Mouse (Mus musculus) effector memory CD4-positive, alpha-beta T cell, adult 5 months (primary cell): Measurements from ENCODE around the gene Adgre1. TPM values are rescaled to one million over a fixed set of nuclear protein-coding genes. Genes with fewer than 3 reads are reported as not detected.

Source experiments
- polyA plus RNA-seq: library from polyadenylated mRNA; unstranded; fragments of 100-300 nt; shearing (Covaris generic); gene quantifications from one replicate; pipeline ENCODE4 v1.2.1, GENCODE M21; 2017

The Adgre1 gene
- 0.24 TPM for polyA plus RNA-seq

GRCm38 (mm10) chr17:57358441-57358840 is at the start of gene Adgre1:
TSS of gene Adgre1 (plus strand) at chr17:57358691.

Other genes starting within 250 kb of the Adgre1 start
- not detected for gene Cd70, start 208.9 kb upstream of the Adgre1 start, polyA plus RNA-seq
- 10.9 TPM for gene Tnfsf14, start 164.5 kb upstream of the Adgre1 start, polyA plus RNA-seq
- 0.07 TPM for gene C3, start 130.6 kb upstream of the Adgre1 start, polyA plus RNA-seq
- gene Gpr108, start 110.2 kb upstream of the Adgre1 start, polyA plus RNA-seq, result 56.3 TPM
- gene Trip10, start 109.2 kb upstream of the Adgre1 start, polyA plus RNA-seq, result 5.4 TPM
- gene Vav1, start 79.6 kb upstream of the Adgre1 start, polyA plus RNA-seq, result 149 TPM
- 0.06 TPM for gene Vmn2r120, start 186.8 kb downstream of the Adgre1 start, polyA plus RNA-seq